Mouse (Mus musculus) liver, embryonic 15.5 days (tissue): ENCODE measurements around the gene Ptpn23. TPM values are rescaled to one million over a fixed set of nuclear protein-coding genes. Genes with fewer than 3 reads are reported as not detected.

Experiments used
- ATAC-seq: fragments of 200-750 bp; cut with Nextera tagmentation; 2 replicates; pipeline ENCODE4 v1.8.0; 2017; ENCODE audit warnings: moderate number of reproducible peaks, mild to moderate bottlenecking, moderate library complexity; ENCODE audit not compliant: insufficient read depth
- H3K27ac ChIP-seq: fragments of 300-500 bp; sonication (generic); replicated peaks from 2 replicates; pipeline ENCODE4 v1.5.1; 2015; ENCODE audit warnings: mild to moderate bottlenecking, inconsistent platforms
- H3K27me3 ChIP-seq: fragments of 300-500 bp; sonication (generic); 2 replicates; pipeline ENCODE4 v1.6.1; 2015; ENCODE audit warnings: mild to moderate bottlenecking, inconsistent platforms
- H3K36me3 ChIP-seq: fragments of 300-500 bp; sonication (generic); replicated peaks from 2 replicates; pipeline ENCODE4 v1.6.1; 2015; ENCODE audit warnings: moderate library complexity, mild to moderate bottlenecking, inconsistent platforms
- H3K4me1 ChIP-seq: fragments of 300-500 bp; sonication (generic); replicated peaks from 2 replicates; pipeline ENCODE4 v1.6.1; 2015; ENCODE audit warnings: inconsistent platforms
- H3K4me2 ChIP-seq: fragments of 300-500 bp; sonication (generic); 2 replicates; pipeline ENCODE4 v1.6.1; 2015; ENCODE audit warnings: moderate library complexity, mild to moderate bottlenecking, inconsistent platforms
- H3K4me3 ChIP-seq: fragments of 300-500 bp; sonication (generic); replicated peaks from 2 replicates; pipeline ENCODE4 v1.5.1; 2015; ENCODE audit warnings: mild to moderate bottlenecking, inconsistent platforms
- H3K9ac ChIP-seq: fragments of 300-500 bp; sonication (generic); 2 replicates; pipeline ENCODE4 v1.6.1; 2015; ENCODE audit warnings: moderate library complexity, mild to moderate bottlenecking, inconsistent platforms
- H3K9me3 ChIP-seq: fragments of 300-500 bp; sonication (generic); replicated peaks from 2 replicates; pipeline ENCODE4 v1.6.1; 2016; ENCODE audit warnings: inconsistent platforms
- WGBS: fragments of 180-500 bp; shearing (Covaris S2); methylation state at CpG from one replicate; pipeline ENCODE4 v1.1.7; 2015; ENCODE audit warnings: mixed read lengths; ENCODE audit not compliant: insufficient replicate concordance; 5-methylcytosine and 5-hydroxymethylcytosine counted together
- polyA plus RNA-seq: library from polyadenylated mRNA; unstranded; fragments of >200 nt; fragmentation: Nextera tagmentation; extraction: Ambion mirVana; gene quantifications from 2 replicates; pipeline ENCODE4 v1.2.1, GENCODE M21; 2015

The Ptpn23 gene
- polyA plus RNA-seq, 1 experiment from 2014 or later = 3.5 TPM

GRCm38 (mm10) chr9:110351350-110351749, 56.7 kb downstream of the Ptpn23 start:
- Histone ChIP-seq H3K4me3 (no peak overlapping the region), H3K4me2 (no peak overlapping the region), H3K9me3 (no peaks in the 10 kb centered on the region), H3K27ac (peak overlapping the region; percentile 35; the same call in 1 of the 2 replicates), H3K36me3 (peaks cover 4% of the 10 kb centered on the region; the same call in 1 of the 2 replicates), H3K4me1 (peaks cover 36% of the 10 kb centered on the region), H3K9ac (no peak overlapping the region), H3K27me3 (no peaks in the 10 kb centered on the region)
- no peak for ATAC-seq
- 45% methylated on average over 2 of the region's 2 CpGs for WGBS

GRCm38 (mm10) chr9:110350612-110351011, 57.4 kb downstream of the Ptpn23 start:
- no peak overlapping the region for H3K4me2 ChIP-seq
- H3K27me3 ChIP-seq = no peaks in the 10 kb centered on the region
- no peaks in the 10 kb centered on the region for H3K9me3 ChIP-seq
- peak overlapping the region; percentile 35; the same call in 1 of the 2 replicates for H3K27ac ChIP-seq
- 51% methylated on average over 5 of the region's 5 CpGs for WGBS
- no peak overlapping the region for H3K4me3 ChIP-seq
- H3K36me3 ChIP-seq = peaks cover 4% of the 10 kb centered on the region; the same call in 1 of the 2 replicates
- H3K4me1 ChIP-seq = peaks cover 43% of the 10 kb centered on the region
- H3K9ac ChIP-seq = no peak overlapping the region
- peak; percentile 63; the same call in 1 of the 2 replicates for ATAC-seq

DNA sequence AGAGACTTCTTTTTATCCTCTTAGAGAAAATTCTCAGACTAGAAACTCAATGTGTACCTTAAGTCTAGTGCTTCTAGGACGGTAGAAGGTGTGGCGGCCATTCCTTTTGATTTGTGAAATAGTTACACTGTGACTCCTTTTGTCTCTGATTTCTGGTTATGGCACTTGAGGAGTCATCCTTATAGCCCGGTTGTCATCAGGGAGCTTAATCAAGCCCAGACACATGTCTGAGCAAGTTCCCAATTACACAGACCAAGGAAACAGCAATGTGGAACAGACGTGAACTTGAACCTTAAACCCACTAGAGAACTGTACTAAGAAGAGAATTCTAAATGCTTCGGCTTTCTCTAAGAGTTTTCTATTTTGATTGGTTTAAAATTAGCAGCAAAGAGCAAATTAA, 57.8 kb downstream of the Ptpn23 start:
- no peak for ATAC-seq
- H3K4me2 ChIP-seq = no peak overlapping the region
- H3K27me3 ChIP-seq = no peaks in the 10 kb centered on the region
- H3K4me3 ChIP-seq = no peak overlapping the region
- no peak overlapping the region for H3K9ac ChIP-seq
- H3K27ac ChIP-seq = no peak overlapping the region; the same call in 1 of the 2 replicates
- H3K36me3 ChIP-seq = peaks cover 4% of the 10 kb centered on the region; the same call in 1 of the 2 replicates
- H3K9me3 ChIP-seq = no peaks in the 10 kb centered on the region
- peaks cover 43% of the 10 kb centered on the region for H3K4me1 ChIP-seq
- WGBS = 62% methylated on average over 5 of the region's 5 CpGs

DNA sequence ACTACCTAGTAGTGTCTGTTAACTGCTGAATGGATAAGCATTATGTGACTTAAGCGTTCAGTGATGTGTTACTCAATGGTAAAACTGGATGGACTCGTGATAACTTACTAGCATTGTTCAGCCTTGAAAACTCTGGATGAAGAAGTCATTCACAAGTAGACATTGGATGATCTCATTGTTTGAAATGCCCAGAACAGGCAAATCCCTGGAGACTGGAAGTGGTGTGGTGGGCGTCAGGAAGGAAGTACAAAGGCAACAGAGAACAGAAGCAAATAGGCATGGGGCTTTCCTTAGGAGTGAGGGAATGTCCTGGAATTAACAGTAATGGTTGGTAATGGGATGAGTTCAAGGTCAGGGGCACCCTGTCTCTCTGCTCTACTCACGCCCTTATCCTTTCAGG, 59.1 kb downstream of the Ptpn23 start:
- Histone ChIP-seq H3K4me2 (no peak overlapping the region), H3K27ac (no peak overlapping the region), H3K4me1 (peaks cover 45% of the 10 kb centered on the region), H3K4me3 (no peak overlapping the region), H3K9ac (no peak overlapping the region), H3K27me3 (no peaks in the 10 kb centered on the region), H3K36me3 (no peaks in the 10 kb centered on the region; the same call in 1 of the 2 replicates), H3K9me3 (no peaks in the 10 kb centered on the region)
- ATAC-seq = no peak
- 49% methylated on average over 4 of the region's 4 CpGs for WGBS

GRCm38 (mm10) chr9:110345057-110345739, 62.8 kb downstream of the Ptpn23 start:
- Histone ChIP-seq H3K4me2 (peak overlapping the region; percentile 29), H3K9me3 (no peaks in the 10 kb centered on the region), H3K36me3 (no peaks in the 10 kb centered on the region), H3K4me3 (no peak overlapping the region), H3K4me1 (peaks cover 40% of the 10 kb centered on the region), H3K27ac (0 out of 2 replicates have a peak overlapping the region, but pooled peaks have one; percentile 20), H3K27me3 (no peaks in the 10 kb centered on the region), H3K9ac (no peak overlapping the region)
- ATAC-seq = no peak
- WGBS = 61% methylated on average over 7 of the region's 7 CpGs

- peak; percentile 79 for ATAC-seq
These were observed 64.2 kb downstream of the Ptpn23 start for GRCm38 (mm10) chr9:110343805-110344204.

GRCm38 (mm10) chr9:110342008-110342407, 66.0 kb downstream of the Ptpn23 start:
- WGBS = 58% methylated on average over 8 of the region's 8 CpGs
- no peaks in the 10 kb centered on the region for H3K9me3 ChIP-seq

More at GRCm38 (mm10) chr9:110343805-110344204, 64.2 kb downstream of the Ptpn23 start:
- no peaks in the 10 kb centered on the region for H3K27me3 ChIP-seq
- H3K4me2 ChIP-seq = 0 out of 2 replicates have a peak overlapping the region, but pooled peaks have one; percentile 29
- no peaks in the 10 kb centered on the region for H3K9me3 ChIP-seq
- no peaks in the 10 kb centered on the region for H3K36me3 ChIP-seq
- no peak overlapping the region for H3K4me3 ChIP-seq
- peak overlapping the region; percentile 51; the same call in 1 of the 2 replicates for H3K27ac ChIP-seq
- H3K9ac ChIP-seq = no peak overlapping the region
- peaks cover 35% of the 10 kb centered on the region for H3K4me1 ChIP-seq
- 61% methylated on average over 6 of the region's 6 CpGs for WGBS

GRCm38 (mm10) chr9:110340037-110340750, 67.8 kb downstream of the Ptpn23 start:
- H3K27me3 ChIP-seq = no peaks in the 10 kb centered on the region
- H3K4me1 ChIP-seq = peaks cover 44% of the 10 kb centered on the region
- H3K9ac ChIP-seq = no peak overlapping the region
- no peak for ATAC-seq
- H3K36me3 ChIP-seq = no peaks in the 10 kb centered on the region
- H3K4me3 ChIP-seq = no peak overlapping the region
- H3K27ac ChIP-seq = no peak overlapping the region
- WGBS = 57% methylated on average over 5 of the region's 5 CpGs
- no peak overlapping the region for H3K4me2 ChIP-seq
- H3K9me3 ChIP-seq = no peaks in the 10 kb centered on the region

More at GRCm38 (mm10) chr9:110342008-110342407, 66.0 kb downstream of the Ptpn23 start:
- no peak for ATAC-seq
- Histone ChIP-seq H3K36me3 (no peaks in the 10 kb centered on the region), H3K4me1 (peaks cover 42% of the 10 kb centered on the region; the same call in 1 of the 2 replicates), H3K27me3 (no peaks in the 10 kb centered on the region), H3K27ac (no peak overlapping the region), H3K4me2 (no peak overlapping the region), H3K9ac (no peak overlapping the region), H3K4me3 (no peak overlapping the region)

Other genes starting within 250 kb of the Ptpn23 start
- 0.29 and 0.40 TPM in 2 replicates for gene Cspg5, start 164.4 kb downstream of the Ptpn23 start, polyA plus RNA-seq
- gene Elp6, start 103.0 kb downstream of the Ptpn23 start, polyA plus RNA-seq = 6.9 and 7.4 TPM in 2 replicates
- 26.8 and 32.7 TPM in 2 replicates for gene Scap, start 74.9 kb downstream of the Ptpn23 start, polyA plus RNA-seq
- 447 and 537 TPM in 2 replicates for gene Ngp, start 11.5 kb upstream of the Ptpn23 start, polyA plus RNA-seq
- 2.5 TPM in 2 replicates for gene Klhl18, start 68.5 kb upstream of the Ptpn23 start, polyA plus RNA-seq
- gene Kif9, start 68.7 kb upstream of the Ptpn23 start, polyA plus RNA-seq = 0.17 and 0.23 TPM in 2 replicates
- 9.2 and 10.5 TPM in 2 replicates for gene Setd2, start 124.4 kb upstream of the Ptpn23 start, polyA plus RNA-seq
- gene Nradd, start 216.2 kb upstream of the Ptpn23 start, polyA plus RNA-seq = 1.6 and 2.5 TPM in 2 replicates
- gene Nbeal2, start 245.9 kb upstream of the Ptpn23 start, polyA plus RNA-seq = 1.8 and 2.4 TPM in 2 replicates
- 60.9 and 64.9 TPM in 2 replicates for gene Ccdc12, start 248.3 kb upstream of the Ptpn23 start, polyA plus RNA-seq